Mouse (Mus musculus): ENCODE data around the gene Plscr3.
"Not testable (repeated sequence)": the region's sequence is repeated elsewhere in the genome, so short reads cannot be mapped to it uniquely, and the experiment has no call there.

Gene Plscr3

GRCm38 (mm10) chr11:69828832-69829231 lies 17.3 kb upstream of the Plscr3 start:
- no peak for DNase-seq (ENCODE audit: low read depth, low spot score)

GRCm38 (mm10) chr11:69833554-69833953 lies 12.6 kb upstream of the Plscr3 start:
- no peak for DNase-seq (ENCODE audit: low read depth, low spot score)

- no peak for DNase-seq (ENCODE audit: low read depth, low spot score)
Measured at GRCm38 (mm10) chr11:69834001-69834549, 12.1 kb upstream of the Plscr3 start.

- no peak for DNase-seq (ENCODE audit: low read depth, low spot score)
Measured at GRCm38 (mm10) chr11:69835326-69835965, 10.7 kb upstream of the Plscr3 start.

GRCm38 (mm10) chr11:69835966-69836335 lies 10.2 kb upstream of the Plscr3 start:
- DNase-seq (ENCODE audit: low read depth, low spot score) = no peak

- DNase-seq (ENCODE audit: low read depth, low spot score) = no peak
Measured at GRCm38 (mm10) chr11:69836703-69837576, 9.2 kb upstream of the Plscr3 start.

- peak; percentile 75 for DNase-seq (ENCODE audit: low read depth, low spot score)
Measured at GRCm38 (mm10) chr11:69837604-69837951, 8.6 kb upstream of the Plscr3 start, which contains the start of gene Nlgn2. Nlgn2 (minus strand) TSS chr11:69837784.

GRCm38 (mm10) chr11:69837952-69838713 lies 8.0 kb upstream of the Plscr3 start, which contains the start of gene Tmem256:
Tmem256 (plus strand) TSS chr11:69838514.
- peak; percentile 92 for DNase-seq (ENCODE audit: low read depth, low spot score)

- DNase-seq (ENCODE audit: low read depth, low spot score) = no peak
Measured at GRCm38 (mm10) chr11:69838714-69839104, 7.5 kb upstream of the Plscr3 start.

- no peak for DNase-seq (ENCODE audit: low read depth, low spot score)
Measured at GRCm38 (mm10) chr11:69846738-69847688, 837 bp downstream of the Plscr3 start.

- no peak for DNase-seq (ENCODE audit: low read depth, low spot score)
Measured at GRCm38 (mm10) chr11:69848021-69848420, 1.8 kb downstream of the Plscr3 start.

GRCm38 (mm10) chr11:69849128-69849527 lies 3.0 kb downstream of the Plscr3 start:
- DNase-seq (ENCODE audit: low read depth, low spot score) = no peak

GRCm38 (mm10) chr11:69849884-69850283 lies 3.7 kb downstream of the Plscr3 start:
- no peak for DNase-seq (ENCODE audit: low read depth, low spot score)

- DNase-seq (ENCODE audit: low read depth, low spot score) = no peak
Measured at GRCm38 (mm10) chr11:69850754-69851153, 4.6 kb downstream of the Plscr3 start.

- no peak for DNase-seq (ENCODE audit: low read depth, low spot score)
Measured at GRCm38 (mm10) chr11:69853994-69854393, 7.8 kb downstream of the Plscr3 start.

- no peak for DNase-seq (ENCODE audit: low read depth, low spot score)
Measured at GRCm38 (mm10) chr11:69854680-69855079, 8.5 kb downstream of the Plscr3 start.

- no peak for DNase-seq (ENCODE audit: low read depth, low spot score)
Measured at GRCm38 (mm10) chr11:69855347-69855746, 9.2 kb downstream of the Plscr3 start.

GRCm38 (mm10) chr11:69858113-69858998 lies 12.2 kb downstream of the Plscr3 start, which contains the start of gene Tnk1:
Tnk1 (minus strand) TSS chr11:69858730.
- DNase-seq (ENCODE audit: low read depth, low spot score) = no peak

GRCm38 (mm10) chr11:69863729-69864128 lies 17.6 kb downstream of the Plscr3 start:
- DNase-seq (ENCODE audit: low read depth, low spot score) = not testable (repeated sequence)
